Mouse (Mus musculus): ENCODE results near the gene Hoxc8. TPM values are rescaled to one million over a fixed set of nuclear protein-coding genes. Genes with fewer than 3 reads are reported as not detected.

The Hoxc8 gene
- polyA plus RNA-seq, 1 experiment from 2014 or later, result 22.9 TPM

GRCm38 (mm10) chr15:102954192-102955006 lies 36.0 kb upstream of the Hoxc8 start, which contains the start of gene Hoxc11:
Gene Hoxc11, plus strand, starts transcription at chr15:102954427.
- H3K4me3 ChIP-seq (replicated peaks; ENCODE audit: low read length), result no peak within 1 kb of the TSS
- no peaks in the 10 kb centered on the region for H3K4me1 ChIP-seq (replicated peaks; ENCODE audit: control insufficient read depth, insufficient read depth, low read length)
- under 1% methylated on average over 57 of the region's 57 CpGs for WGBS
- no peak within 1 kb of the TSS for H3K9ac ChIP-seq
- no peaks in the 10 kb centered on the region for H3K9me3 ChIP-seq (ENCODE audit: control insufficient read depth, low read length)
- DNase-seq (ENCODE audit: low spot score) (no peak), ATAC-seq (ENCODE audit: low FRiP score) (no peak)
- H3K36me3 ChIP-seq (replicated peaks; ENCODE audit: control insufficient read depth, insufficient read depth), result no peaks in the 10 kb centered on the region
- peaks cover 99% of the 10 kb centered on the region for H3K27me3 ChIP-seq (ENCODE audit: control insufficient read depth, insufficient read depth, low read length)
- H3K4me2 ChIP-seq (replicated peaks), result no peak within 1 kb of the TSS
- H3K27ac ChIP-seq, result no peak within 1 kb of the TSS

- H3K36me3 ChIP-seq (replicated peaks; ENCODE audit: control insufficient read depth, insufficient read depth), result no peaks in the 10 kb centered on the region
- no peak overlapping the region for H3K27ac ChIP-seq
- DNase-seq (ENCODE audit: low spot score) (no peak), ATAC-seq (ENCODE audit: low FRiP score) (no peak)
- H3K9me3 ChIP-seq (ENCODE audit: control insufficient read depth, low read length), result no peaks in the 10 kb centered on the region
- no peak overlapping the region for H3K4me2 ChIP-seq (replicated peaks)
- no peak overlapping the region for H3K9ac ChIP-seq
- no peak overlapping the region for H3K4me3 ChIP-seq (replicated peaks; ENCODE audit: low read length)
- 1% methylated on average over 28 of the region's 28 CpGs for WGBS
- no peaks in the 10 kb centered on the region for H3K4me1 ChIP-seq (replicated peaks; ENCODE audit: control insufficient read depth, insufficient read depth, low read length)
- H3K27me3 ChIP-seq (ENCODE audit: control insufficient read depth, insufficient read depth, low read length), result peaks cover 99% of the 10 kb centered on the region
These were observed 35.4 kb upstream of the Hoxc8 start for GRCm38 (mm10) chr15:102955007-102955382.

- ATAC-seq (ENCODE audit: low FRiP score), result no peak
- DNase-seq (ENCODE audit: low spot score), result no peak
- Histone ChIP-seq H3K9me3 (ENCODE audit: control insufficient read depth, low read length) (no peaks in the 10 kb centered on the region), H3K4me2 (replicated peaks) (no peak overlapping the region), H3K27me3 (ENCODE audit: control insufficient read depth, insufficient read depth, low read length) (peaks cover 100% of the 10 kb centered on the region), H3K4me3 (replicated peaks; ENCODE audit: low read length) (no peak overlapping the region), H3K36me3 (replicated peaks; ENCODE audit: control insufficient read depth, insufficient read depth) (no peaks in the 10 kb centered on the region), H3K27ac (no peak overlapping the region), H3K9ac (no peak overlapping the region), H3K4me1 (replicated peaks; ENCODE audit: control insufficient read depth, insufficient read depth, low read length) (no peaks in the 10 kb centered on the region)
- under 1% methylated on average over 40 of the region's 40 CpGs for WGBS
These were observed 34.4 kb upstream of the Hoxc8 start for GRCm38 (mm10) chr15:102955833-102956640.

GRCm38 (mm10) chr15:102956906-102957305 lies 33.5 kb upstream of the Hoxc8 start:
- WGBS, result under 1% methylated on average over 12 of the region's 12 CpGs
- DNase-seq (ENCODE audit: low spot score), result no peak

GRCm38 (mm10) chr15:102959663-102960191 lies 30.7 kb upstream of the Hoxc8 start:
- no peak for DNase-seq (ENCODE audit: low spot score)
- Histone ChIP-seq H3K27ac (no peak overlapping the region), H3K9me3 (ENCODE audit: control insufficient read depth, low read length) (no peaks in the 10 kb centered on the region), H3K4me3 (replicated peaks; ENCODE audit: low read length) (no peak overlapping the region), H3K36me3 (replicated peaks; ENCODE audit: control insufficient read depth, insufficient read depth) (no peaks in the 10 kb centered on the region), H3K27me3 (ENCODE audit: control insufficient read depth, insufficient read depth, low read length) (peaks cover 98% of the 10 kb centered on the region), H3K9ac (no peak overlapping the region), H3K4me2 (replicated peaks) (no peak overlapping the region), H3K4me1 (replicated peaks; ENCODE audit: control insufficient read depth, insufficient read depth, low read length) (no peaks in the 10 kb centered on the region)
- 3% methylated on average over 13 of the region's 13 CpGs for WGBS
- ATAC-seq (ENCODE audit: low FRiP score), result no peak

More at GRCm38 (mm10) chr15:102956906-102957305, 33.5 kb upstream of the Hoxc8 start:
- H3K27me3 ChIP-seq (ENCODE audit: control insufficient read depth, insufficient read depth, low read length), result peaks cover 100% of the 10 kb centered on the region
- no peaks in the 10 kb centered on the region for H3K9me3 ChIP-seq (ENCODE audit: control insufficient read depth, low read length)
- H3K4me3 ChIP-seq (replicated peaks; ENCODE audit: low read length), result no peak overlapping the region
- H3K36me3 ChIP-seq (replicated peaks; ENCODE audit: control insufficient read depth, insufficient read depth), result no peaks in the 10 kb centered on the region
- H3K4me1 ChIP-seq (replicated peaks; ENCODE audit: control insufficient read depth, insufficient read depth, low read length), result no peaks in the 10 kb centered on the region
- no peak overlapping the region for H3K4me2 ChIP-seq (replicated peaks)
- no peak for ATAC-seq (ENCODE audit: low FRiP score)
- H3K9ac ChIP-seq, result no peak overlapping the region
- H3K27ac ChIP-seq, result no peak overlapping the region

- ATAC-seq (ENCODE audit: low FRiP score) (no peak), DNase-seq (ENCODE audit: low spot score) (no peak)
- Histone ChIP-seq H3K9me3 (ENCODE audit: control insufficient read depth, low read length) (no peaks in the 10 kb centered on the region), H3K9ac (no peak overlapping the region), H3K27me3 (ENCODE audit: control insufficient read depth, insufficient read depth, low read length) (peaks cover 99% of the 10 kb centered on the region), H3K36me3 (replicated peaks; ENCODE audit: control insufficient read depth, insufficient read depth) (no peaks in the 10 kb centered on the region), H3K4me2 (replicated peaks) (no peak overlapping the region), H3K4me3 (replicated peaks; ENCODE audit: low read length) (no peak overlapping the region), H3K4me1 (replicated peaks; ENCODE audit: control insufficient read depth, insufficient read depth, low read length) (no peaks in the 10 kb centered on the region), H3K27ac (no peak overlapping the region)
- WGBS, result 2% methylated on average over 6 of the region's 6 CpGs
These were observed 28.7 kb upstream of the Hoxc8 start for GRCm38 (mm10) chr15:102961728-102962127.

GRCm38 (mm10) chr15:102962492-102962891 lies 27.9 kb upstream of the Hoxc8 start:
- no peaks in the 10 kb centered on the region for H3K4me1 ChIP-seq (replicated peaks; ENCODE audit: control insufficient read depth, insufficient read depth, low read length)
- H3K9me3 ChIP-seq (ENCODE audit: control insufficient read depth, low read length), result no peaks in the 10 kb centered on the region
- WGBS, result 2% methylated on average over 13 of the region's 13 CpGs
- no peak overlapping the region for H3K9ac ChIP-seq
- no peak for DNase-seq (ENCODE audit: low spot score)
- peaks cover 99% of the 10 kb centered on the region for H3K27me3 ChIP-seq (ENCODE audit: control insufficient read depth, insufficient read depth, low read length)
- ATAC-seq (ENCODE audit: low FRiP score), result no peak
- no peak overlapping the region for H3K27ac ChIP-seq
- no peaks in the 10 kb centered on the region for H3K36me3 ChIP-seq (replicated peaks; ENCODE audit: control insufficient read depth, insufficient read depth)
- no peak overlapping the region for H3K4me3 ChIP-seq (replicated peaks; ENCODE audit: low read length)
- no peak overlapping the region for H3K4me2 ChIP-seq (replicated peaks)

- Histone ChIP-seq H3K9me3 (ENCODE audit: control insufficient read depth, low read length) (no peaks in the 10 kb centered on the region), H3K36me3 (replicated peaks; ENCODE audit: control insufficient read depth, insufficient read depth) (no peaks in the 10 kb centered on the region), H3K4me3 (replicated peaks; ENCODE audit: low read length) (no peak overlapping the region), H3K27me3 (ENCODE audit: control insufficient read depth, insufficient read depth, low read length) (peaks cover 99% of the 10 kb centered on the region), H3K4me1 (replicated peaks; ENCODE audit: control insufficient read depth, insufficient read depth, low read length) (no peaks in the 10 kb centered on the region), H3K9ac (no peak overlapping the region), H3K27ac (no peak overlapping the region), H3K4me2 (replicated peaks) (no peak overlapping the region)
- ATAC-seq (ENCODE audit: low FRiP score), result no peak
- no peak for DNase-seq (ENCODE audit: low spot score)
- WGBS, result 3% methylated on average over 8 of the region's 8 CpGs
These were observed 27.1 kb upstream of the Hoxc8 start for GRCm38 (mm10) chr15:102963259-102963658.
